Mouse (Mus musculus) thymus, postnatal 14 days (tissue): Measurements from ENCODE around the gene Pecam1.
"Not testable (repeated sequence)": the region's sequence is repeated elsewhere in the genome, so short reads cannot be mapped to it uniquely, and the experiment has no call there.

Experiments used
- DNase-seq: peaks from one replicate; pipeline ENCODE4 v3.0.0; 2021

Pecam1 gene

DNA sequence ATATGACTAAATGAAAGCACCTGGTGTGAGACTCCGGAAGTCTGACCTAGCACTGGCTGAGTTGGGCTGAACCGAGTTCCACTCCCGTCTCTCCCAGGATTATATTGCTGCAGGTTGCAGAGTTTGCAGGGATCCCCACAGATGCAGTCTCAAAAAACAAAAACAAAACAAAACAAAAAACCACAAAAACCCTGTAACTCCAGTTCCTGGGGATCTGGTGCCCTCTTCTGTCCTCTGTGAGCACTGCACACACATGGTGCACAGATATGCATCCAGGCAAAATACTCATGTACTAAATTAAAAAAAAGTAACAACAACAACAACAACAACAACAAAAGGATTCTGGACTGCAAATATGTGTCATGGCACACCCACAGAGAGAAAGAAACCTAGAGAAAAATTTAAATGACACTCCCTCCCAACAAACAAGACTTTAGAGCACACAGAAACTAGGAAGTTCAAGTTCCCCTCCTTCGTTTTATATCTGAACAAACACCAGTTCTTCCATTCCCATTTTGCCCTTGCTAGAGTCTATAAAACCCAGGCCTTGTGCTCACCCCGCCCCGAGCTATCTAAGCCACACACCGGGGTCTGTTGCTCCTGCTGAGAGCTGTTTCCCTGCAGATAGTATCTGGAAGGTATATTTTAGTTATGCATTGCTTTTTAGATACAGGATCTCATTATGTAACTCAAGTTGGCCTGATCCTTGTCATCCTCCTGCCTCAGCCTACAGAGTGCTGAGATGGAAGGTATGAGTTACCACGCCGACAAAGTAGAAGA lies 20.0 kb upstream of the Pecam1 start:
- DNase-seq, result peak; percentile 70

DNA sequence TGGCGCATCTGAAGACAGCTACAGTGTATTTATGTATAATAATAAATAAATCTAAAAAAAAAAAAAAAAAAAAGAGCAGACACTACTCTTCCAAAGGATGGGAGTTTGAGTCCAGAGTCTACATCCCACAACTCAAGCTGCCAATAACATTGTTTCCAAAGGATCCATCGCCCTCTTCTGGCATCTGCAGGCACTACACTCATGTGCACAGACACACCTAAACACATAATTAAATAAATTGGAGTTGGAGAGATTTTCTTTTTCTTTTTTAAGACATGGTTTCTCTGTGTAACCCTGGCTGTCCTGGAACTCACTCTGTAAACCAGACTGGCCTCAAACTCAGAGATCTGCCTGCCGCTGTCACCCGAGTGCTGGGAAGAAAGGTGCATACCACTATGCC lies 17.1 kb upstream of the Pecam1 start:
- DNase-seq, result no peak

DNA sequence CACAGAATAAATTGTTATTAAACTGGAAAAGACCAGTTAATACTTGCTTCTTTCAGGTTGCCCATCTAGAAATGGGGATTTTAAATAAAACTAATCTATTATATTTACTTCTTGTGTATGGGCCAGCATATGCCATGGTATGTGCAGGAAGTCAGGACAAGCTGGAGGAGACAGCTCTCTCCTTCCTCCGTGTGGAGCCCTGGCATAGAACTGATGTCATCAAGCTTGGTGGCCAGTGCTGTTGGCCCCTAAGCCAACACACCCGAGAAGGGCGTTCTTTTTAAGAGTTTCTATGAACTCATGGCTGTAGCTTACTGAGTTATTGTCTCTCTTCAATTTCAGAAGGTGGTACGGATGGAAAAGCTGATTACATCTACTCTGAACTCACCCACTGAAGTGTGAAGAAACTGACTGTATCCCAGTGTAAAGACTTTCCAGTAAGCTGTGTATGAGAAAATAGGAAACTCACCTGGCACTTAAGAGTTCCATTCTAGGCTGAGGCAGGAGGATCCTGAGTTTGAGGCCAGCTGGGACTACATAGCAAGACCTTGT lies 16.3 kb upstream of the Pecam1 start:
- DNase-seq, result no peak

DNA sequence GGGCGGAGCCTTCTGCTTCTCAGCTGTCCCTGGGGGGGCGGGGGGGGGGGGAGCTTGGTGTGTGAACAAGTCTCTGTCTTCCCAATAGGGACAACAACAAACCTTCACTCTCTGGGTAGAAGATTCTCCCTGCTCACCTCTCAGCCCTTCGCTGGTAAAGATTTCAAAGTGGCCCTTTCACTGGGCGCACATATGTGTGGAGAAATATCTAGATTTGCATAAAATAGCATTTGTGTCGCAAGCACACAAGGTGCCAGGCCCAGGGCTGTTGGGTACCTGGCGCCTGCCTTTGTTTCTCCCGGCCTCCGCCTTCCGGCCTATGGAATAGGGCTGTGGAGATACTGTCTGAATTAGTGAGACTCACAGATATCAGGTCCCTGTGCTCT lies 12.4 kb upstream of the Pecam1 start:
- DNase-seq, result no peak

DNA sequence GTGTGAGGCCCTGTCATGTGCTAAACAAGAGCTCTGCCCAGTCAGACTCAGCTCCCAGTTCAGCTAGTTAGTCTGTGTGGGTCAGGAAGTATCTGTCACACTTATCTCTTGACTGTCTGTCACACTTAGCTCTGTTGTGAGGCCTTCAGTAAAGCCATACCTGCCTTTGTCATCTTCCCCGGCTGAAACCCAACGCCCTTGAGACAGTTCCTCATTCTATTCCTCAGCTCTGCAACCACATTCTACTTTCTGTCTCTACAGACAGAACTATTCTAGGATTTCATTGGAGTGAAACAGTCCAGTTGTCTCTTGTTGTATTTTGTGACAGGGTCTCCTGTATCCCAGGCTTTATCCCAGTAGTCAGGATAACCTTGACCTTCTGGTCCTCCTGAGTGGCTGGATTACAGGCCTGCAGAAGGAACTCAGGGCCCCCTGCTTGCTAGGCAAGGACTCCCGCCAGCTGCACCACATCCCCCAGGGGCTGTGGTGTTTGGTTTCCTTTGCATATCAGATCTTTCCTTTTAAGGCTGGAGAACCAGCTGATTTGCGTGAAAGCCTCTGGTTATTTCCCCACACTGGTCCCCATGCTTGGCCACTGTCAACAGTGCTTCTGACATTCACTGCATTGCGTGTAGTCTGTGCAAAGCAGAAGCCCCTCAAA lies 11.8 kb upstream of the Pecam1 start:
- peak; percentile 63 for DNase-seq

DNA sequence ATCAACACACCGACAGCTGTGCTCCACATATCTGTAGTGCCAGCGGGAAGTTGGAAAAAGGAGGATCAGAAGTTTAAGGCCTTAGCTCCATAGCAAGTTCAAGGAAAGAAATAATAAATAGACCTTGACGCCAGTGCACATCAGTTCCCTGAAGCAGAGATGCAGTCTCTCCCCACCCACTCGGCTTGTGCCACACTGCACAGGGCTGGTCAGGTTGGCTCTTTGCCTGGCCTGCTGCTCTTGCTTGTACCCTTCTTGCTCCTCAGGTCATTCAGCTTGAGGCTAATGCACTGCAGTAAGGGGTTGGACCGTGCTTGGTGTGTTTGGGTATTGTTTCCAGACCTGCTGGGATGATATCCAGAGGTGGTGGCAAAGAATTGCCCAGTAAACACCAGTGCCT lies 10.1 kb upstream of the Pecam1 start:
- DNase-seq, result no peak

DNA sequence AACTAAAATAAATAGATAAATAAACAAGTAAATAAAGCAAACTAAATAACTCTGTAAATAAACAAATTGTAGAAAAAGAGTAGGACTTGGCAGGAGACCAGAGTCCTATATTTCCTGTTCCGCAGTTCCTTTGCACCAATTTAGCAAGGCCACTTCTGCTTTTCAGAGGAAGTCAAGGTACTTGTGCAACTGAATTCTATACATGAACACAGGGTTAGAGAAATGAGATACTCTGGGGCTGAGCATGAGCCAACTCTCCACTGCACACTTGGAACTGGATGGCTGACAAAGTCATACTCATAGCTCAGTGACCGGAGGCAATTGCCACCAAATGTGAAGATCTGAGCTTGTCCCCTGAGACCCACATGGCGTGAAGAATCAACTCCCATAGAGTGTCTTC lies 8.6 kb upstream of the Pecam1 start:
- no peak for DNase-seq

DNA sequence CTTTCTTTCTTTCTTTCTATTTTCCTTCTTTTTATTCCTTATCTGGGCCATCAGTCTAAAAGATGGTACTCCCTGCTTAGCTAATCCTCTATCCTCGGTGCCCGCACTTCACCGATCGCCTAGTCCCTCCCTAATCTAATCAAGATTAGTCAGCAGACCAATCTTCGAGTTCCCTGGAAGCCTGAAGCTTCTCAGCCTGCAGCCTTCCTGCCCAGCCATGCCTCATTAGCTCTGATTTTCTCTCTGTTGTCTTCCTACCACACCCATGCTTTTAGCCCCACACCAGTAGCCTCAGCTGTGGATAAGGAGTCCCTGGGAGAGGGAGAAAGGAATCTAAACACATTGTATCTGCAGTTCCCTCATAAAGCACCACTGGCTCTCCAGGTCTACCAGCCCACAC lies 5.2 kb upstream of the Pecam1 start:
- no peak for DNase-seq

DNA sequence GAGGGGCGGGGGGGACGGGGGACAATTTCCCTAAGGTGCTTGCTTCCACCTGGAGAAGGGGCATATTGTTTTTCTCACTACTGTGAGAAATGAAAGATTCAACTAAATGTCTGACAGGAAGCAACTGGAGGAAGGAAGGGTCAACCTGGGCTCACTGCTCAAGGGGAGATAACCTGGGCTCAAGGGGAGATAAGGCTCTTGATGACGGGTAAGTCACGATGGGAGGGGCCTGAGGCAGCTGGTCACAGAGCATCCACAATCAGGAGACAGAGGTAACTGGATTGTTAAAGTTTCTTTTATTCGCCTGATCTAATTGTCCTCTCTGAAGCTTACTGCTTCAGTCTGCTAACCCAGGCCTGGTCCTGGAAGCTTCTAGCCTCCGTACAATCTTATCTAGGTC lies 2.9 kb upstream of the Pecam1 start:
- no peak for DNase-seq

DNA sequence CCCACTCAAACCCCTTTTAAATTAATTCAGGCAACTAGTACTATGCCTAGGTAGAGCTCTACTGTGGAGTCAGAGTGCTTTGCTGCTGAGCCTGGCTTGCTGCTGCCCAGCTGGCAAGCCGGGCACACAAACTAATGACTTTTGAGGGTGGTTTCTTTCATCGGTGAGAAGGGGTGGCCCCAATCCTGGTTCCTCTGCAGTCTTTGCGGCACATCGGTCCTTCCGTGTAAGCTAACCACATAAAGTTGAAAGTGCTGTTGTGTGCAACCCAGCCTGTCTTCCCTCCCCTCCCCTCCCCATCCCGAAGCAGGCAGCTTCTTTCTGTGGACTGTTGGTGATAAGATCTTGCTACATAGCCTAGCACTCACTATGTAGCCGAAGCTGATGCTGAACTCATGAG lies 1.7 kb upstream of the Pecam1 start:
- DNase-seq, result peak; percentile 67

DNA sequence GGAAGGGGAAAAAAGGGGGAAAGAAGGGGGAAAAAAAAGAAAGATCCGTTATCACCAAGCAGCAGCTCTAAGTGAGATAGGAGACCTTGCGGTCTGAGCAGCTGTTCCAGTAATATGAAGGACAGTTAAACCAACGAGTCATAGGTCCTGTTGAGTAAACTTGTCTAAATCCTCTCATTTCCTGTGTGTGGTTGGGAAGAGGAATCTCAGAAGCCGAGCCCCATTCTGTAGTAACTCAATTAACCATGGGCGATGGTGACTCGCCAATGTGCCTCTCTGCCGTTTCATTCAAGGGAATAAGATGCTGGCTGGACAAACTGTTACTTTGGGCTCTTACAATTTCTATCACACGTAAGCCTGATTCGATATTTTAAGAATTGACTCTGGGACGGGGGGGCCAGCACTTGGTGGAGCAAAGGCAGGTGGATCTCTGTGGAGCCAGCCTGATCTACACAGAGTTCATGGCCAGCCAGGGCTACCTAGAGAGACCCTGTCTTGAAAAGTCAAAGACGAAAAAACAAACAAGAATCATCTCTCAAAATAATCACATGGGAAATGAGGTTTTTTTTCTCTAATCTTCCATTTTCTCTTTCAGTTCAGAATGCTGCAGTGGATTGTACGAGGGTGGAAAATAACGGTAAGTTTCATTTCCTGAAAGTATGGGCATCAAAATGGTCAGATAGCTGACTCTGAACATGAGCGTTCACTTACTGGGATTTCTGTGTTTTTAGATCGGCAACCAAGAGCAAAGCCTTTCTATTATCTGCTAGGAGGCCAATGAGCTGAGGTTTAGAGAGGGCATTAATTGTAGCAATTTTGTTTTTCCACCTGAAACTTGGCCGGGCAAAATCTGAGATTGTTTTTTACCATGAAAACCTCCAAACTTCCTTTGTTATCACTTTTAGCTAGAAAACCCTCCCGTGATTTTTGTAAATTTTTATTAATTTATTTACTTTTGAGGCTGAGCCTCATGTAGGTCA lies 901 bp upstream of the Pecam1 start, which contains the start of gene Milr1:
Gene Milr1 (plus strand): TSS at position 188 of the 980 bp plus-strand sequence.
- peak; percentile 29 for DNase-seq

DNA sequence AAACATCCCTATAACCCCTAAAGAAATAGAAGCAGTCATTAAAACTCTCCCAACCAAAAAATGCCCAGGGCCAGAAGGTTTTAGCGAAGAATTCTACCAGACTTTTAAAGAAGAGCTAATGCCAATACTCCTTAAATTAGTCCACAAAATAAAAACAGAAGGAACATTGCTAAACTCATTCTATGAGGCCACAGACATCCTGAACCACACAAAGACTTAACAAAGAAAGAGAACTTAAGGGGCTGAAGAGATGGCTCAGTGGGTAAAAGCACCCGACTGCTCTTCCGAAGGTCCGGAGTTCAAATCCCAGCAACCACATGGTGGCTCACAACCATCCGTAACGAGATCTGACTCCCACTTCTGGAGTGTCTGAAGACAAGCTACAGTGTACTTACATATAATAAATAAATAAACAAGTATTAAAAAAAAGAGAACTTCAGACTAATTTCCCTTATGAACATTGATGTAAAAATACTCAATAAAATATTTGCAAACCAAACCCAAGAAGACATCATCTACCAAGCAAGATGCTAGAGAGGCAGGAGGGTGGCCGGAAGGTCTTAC lies 789 bp downstream of the Pecam1 start:
- not testable (repeated sequence) for DNase-seq

DNA sequence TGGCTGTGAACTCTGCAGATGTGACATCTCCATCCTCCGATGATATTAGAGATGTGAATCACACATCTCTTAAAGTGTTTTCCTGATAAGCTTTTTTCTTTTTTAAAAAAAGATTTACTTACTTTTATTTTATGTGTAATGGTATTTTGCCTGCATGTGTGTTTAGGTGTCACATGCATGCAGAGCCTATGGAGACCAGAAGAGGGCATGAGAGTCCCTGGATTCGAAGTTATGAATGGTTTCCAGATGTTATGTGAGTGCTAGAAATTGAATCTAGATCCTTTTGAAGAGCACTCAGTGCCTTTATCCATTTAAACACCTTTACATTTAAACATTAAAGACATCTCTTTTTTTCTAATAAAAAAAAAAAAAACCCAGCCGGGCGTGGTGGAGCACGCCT lies 5.5 kb downstream of the Pecam1 start:
- no peak for DNase-seq

DNA sequence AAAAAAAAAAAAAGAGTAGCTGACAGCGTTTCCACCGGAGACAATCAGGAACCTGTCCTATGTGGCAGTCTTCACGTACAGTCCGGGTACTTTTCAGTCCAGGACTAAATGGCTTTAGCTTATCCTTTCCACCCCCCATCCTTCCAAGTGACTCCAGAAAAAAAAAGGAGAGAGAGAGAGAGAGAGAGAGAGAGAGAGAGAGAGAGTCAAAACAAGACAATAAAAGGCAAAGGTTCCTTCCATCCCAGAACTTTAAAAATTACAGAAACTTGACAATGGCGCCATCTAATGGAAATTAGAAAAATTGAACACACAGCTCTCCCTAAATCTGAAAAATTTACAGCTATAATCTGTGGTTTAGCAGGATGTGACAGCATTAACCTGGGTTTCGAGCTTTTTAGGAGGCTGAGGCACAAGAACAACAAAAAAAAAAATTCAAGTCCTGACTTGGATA lies 8.0 kb downstream of the Pecam1 start:
- no peak for DNase-seq

DNA sequence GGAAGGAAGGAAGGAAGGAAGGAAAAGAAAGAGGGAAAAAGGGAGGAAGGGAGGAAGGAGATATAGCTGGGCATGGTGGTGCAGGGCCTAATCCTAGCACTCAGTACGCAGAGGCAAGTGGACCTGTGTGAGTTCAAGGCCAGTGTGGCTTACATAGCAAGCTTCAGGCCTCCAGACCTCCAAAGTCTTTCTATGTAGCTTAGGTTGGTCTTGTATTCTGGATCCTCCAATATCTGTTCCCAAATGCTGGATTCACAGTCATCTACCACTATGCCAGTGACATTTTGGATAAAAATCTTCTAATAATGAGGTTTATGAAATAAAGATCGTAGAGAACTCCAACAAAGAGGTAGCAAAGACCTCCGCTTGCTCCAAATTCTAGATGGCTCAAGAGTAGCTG lies 8.6 kb downstream of the Pecam1 start:
- DNase-seq, result no peak

DNA sequence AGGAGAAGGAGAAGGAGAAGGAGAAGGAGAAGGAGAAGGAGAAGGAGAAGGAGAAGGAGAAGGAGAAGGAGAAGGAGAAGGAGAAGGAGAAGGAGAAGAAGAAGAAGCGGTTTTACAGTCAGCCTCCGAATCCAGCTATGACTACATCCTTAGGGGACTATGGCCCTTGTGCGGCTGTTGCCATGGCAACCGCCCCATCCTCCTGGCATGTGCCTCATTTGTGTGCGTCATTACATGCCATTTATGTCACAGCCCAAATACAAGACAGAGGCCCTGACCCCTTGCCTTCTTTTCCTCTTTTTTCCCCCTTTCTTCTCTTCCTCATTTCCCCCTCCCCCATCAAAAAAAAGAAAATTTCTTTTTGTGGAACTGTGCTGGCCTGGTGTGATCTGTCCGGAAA lies 9.2 kb downstream of the Pecam1 start:
- DNase-seq, result no peak

DNA sequence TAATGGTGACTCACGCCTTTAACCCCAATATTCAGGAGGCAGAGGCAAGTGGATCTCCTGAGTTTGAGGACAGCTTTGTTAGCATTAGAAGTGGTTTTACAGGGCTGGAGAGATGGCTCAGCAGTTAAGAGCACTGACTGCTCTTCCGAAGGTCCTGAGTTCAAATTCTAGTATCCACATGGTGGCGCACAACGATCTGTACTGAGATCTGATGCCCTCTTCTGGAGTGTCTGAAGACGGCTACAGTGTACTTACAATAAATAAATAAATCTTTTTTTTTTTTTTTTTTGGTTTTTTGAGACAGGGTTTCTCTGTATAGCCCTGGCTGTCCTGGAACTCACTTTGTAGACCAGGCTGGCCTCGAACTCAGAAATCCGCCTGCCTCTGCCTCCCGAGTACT lies 9.7 kb downstream of the Pecam1 start:
- not testable (repeated sequence) for DNase-seq

DNA sequence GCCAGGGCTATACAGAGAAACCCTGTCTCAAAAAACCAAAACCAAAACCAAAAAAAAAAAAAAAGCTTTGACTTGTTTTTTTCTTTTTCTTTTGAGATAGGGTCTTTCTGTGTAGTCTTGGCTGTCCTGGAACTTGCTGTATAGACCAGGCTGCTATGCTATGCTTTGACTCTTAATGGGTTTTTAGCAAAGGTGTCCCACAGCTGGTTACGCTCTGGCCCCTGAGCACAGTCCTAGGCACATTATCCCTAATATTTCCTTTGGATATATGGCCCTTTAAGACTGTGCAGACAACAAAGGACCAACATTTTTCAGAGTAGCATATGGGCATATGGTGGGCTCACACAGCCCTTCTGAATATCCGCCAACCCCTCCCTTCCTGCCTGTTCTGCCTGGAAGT lies 11.3 kb downstream of the Pecam1 start:
- no peak for DNase-seq

DNA sequence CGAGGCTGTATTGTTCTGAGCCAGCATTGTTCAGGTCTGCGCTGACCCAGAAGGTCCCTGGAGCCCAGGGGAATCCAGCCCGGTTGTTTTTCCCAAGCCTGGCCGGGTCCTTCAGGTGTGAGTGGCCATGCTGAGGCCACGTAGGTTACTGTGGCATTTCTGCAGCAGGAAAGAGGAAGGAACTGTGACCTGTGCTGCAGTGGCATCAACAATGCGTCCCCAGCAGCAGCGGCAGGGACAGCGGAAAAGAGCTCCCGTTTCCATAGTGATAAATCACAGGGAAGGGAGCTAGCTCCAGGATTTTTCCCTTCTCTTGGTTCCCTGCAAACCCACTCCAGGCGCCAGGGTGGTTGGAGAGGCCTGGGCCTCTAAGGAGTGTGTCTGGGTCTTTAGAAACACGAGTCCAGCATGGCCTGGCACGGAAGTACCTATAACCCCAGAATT lies 13.2 kb downstream of the Pecam1 start:
- DNase-seq, result no peak

DNA sequence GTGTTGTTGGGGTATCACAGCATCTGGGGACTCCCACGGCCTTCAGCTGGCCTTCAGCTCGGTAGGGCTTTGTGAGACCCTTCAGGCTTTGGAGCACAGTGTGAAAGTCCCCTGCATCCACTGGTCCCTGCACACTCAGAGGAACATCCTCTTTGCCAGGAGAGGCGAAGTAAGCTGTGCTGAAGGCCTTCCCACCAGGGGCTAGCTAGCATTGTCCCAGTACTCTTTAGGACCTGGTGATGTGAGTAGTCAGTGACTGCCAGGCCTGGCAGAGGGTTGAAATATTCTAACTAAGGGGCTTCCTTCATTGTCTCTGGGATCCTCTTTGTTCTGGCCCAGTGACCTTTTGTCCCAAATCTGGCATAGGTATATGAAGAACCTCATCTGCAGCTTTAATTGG lies 13.8 kb downstream of the Pecam1 start:
- DNase-seq, result no peak

DNA sequence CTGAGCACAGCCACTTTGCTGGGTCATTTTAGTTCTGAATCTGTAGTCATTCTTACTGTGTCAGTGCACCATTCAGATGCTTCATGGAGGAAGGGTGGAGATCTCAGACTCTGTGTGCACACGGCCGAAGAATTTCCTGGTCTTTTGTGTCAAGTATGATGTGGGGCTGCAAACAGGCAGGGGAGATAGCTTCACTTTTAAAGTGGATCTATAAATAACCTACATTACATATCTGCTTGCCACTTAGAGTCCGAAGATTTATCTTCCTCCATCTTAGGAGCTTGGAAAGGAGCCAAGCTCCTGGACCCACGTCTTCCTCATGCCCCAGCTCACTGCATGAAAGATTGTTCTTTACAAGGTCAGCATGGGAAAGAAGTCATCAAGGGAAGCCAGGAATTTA lies 19.7 kb downstream of the Pecam1 start:
- no peak for DNase-seq

DNA sequence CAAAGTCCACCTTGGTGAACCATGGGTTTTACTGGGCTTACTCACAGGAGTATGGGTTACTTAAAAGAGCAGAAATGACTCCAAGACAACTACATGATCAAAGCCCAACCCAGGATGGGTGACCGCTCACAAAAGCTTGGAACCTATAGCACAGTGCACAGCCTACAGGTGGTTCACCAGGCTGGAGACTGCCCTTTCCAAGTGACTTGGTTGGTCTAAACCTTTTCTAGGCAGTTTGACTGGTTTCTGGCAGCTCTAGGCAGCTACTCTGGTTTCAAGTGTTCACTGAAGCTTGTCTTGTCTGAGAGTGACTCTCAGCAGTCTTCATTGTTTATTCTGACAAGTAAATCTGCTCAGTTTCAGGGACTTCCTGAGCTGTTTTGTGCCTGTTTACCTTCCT lies 20.8 kb downstream of the Pecam1 start:
- DNase-seq, result no peak
